Mouse (Mus musculus): ENCODE measurements around the gene Cryba1.
A peak's percentile ranks its signal among the peaks of the same experiment; 100 is the strongest.

The Cryba1 gene

DNA sequence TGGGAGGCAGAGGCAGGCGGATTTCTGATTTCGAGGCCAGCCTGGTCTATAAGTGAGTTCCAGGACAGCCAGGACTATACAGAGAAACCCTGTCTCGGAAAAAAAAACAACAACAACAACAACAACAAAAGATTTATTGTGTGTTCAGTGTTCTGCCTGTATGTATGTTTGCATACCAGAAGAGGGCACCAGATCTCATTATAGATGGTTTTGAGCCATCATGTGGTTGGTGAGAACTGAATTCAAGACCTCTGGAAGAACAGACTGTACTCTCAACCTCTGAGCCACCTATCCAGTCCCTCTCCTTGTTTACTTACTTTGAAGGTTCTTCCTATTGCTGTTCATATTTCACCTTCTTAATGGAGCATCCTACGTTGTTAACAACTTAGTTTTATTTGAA, 3.7 kb downstream of the Cryba1 start:
- no peak for DNase-seq (ENCODE audit: extremely low read depth, insufficient read length, low spot score)

- no peak for DNase-seq (ENCODE audit: extremely low read depth, insufficient read length, low spot score)
Observed at GRCm38 (mm10) chr11:77719055-77719454, 6.0 kb downstream of the Cryba1 start.

- no peak for DNase-seq (ENCODE audit: extremely low read depth, insufficient read length, low spot score)
Observed at GRCm38 (mm10) chr11:77713736-77714135, 11.3 kb downstream of the Cryba1 start.

DNA sequence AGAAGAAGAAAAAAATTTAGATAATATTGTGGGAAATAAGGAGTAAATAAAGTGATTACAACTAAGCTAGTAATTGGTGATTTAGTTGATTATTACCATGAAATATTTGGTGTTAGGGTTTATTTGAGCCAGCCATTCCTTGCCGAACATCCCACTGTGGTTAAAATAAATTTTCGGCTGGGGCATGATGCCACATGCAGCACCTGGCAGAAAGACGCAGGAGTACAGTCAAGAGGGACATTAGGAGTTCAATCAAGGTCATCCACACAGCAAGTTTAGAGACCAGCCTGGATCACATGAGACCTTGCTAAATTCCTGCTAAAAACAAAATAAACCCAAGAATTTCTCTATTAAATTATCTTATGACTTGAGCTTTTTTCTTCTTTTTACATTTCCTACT, 16.0 kb downstream of the Cryba1 start:
- DNase-seq (ENCODE audit: extremely low read depth, insufficient read length, low spot score), result no peak

DNA sequence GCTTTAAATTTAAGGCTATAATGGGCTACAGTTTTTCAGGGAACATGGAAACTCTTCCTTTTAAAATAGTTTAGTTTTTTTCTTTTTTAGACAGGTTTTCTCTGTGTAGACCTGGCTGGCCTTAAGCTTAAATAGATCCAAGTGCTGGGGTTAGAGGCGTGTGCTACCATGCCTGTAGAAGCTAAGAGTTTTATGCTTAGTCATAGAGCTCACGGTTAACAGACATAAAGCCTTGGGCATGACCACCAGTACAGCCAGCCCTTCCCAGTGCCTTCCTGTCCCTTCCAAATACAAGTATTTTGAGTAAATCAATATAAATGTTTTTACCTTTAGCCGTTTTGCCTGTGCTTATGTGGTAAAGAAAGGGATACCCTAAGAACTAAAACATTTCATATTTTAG, 19.2 kb downstream of the Cryba1 start:
- DNase-seq (ENCODE audit: extremely low read depth, insufficient read length, low spot score), result no peak

GRCm38 (mm10) chr11:77697232-77697631, 27.9 kb downstream of the Cryba1 start:
- no peak for DNase-seq (ENCODE audit: extremely low read depth, insufficient read length, low spot score)

DNA sequence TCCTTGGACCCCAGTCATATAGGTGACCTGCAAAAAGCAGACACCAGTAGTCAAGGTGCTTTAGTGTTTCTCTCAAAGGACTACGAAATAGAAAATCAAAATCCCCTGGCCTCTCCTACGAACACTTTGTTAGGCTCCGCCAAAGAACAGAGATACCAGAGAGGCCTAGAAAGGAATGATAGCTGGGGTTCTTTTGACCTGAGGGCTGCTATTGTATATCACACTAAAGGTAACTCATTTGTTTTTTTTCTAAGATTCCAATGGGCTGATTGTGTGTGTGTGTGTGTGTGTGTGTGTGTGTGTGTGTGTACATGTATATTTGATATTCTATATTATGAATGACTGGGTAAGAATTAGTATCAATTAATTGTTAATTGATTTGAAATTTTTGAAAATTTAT, 32.1 kb downstream of the Cryba1 start:
- DNase-seq (ENCODE audit: extremely low read depth, insufficient read length, low spot score), result no peak

GRCm38 (mm10) chr11:77687541-77688131, 37.4 kb downstream of the Cryba1 start:
- peak; percentile 71 for DNase-seq (ENCODE audit: extremely low read depth, insufficient read length, low spot score)

DNA sequence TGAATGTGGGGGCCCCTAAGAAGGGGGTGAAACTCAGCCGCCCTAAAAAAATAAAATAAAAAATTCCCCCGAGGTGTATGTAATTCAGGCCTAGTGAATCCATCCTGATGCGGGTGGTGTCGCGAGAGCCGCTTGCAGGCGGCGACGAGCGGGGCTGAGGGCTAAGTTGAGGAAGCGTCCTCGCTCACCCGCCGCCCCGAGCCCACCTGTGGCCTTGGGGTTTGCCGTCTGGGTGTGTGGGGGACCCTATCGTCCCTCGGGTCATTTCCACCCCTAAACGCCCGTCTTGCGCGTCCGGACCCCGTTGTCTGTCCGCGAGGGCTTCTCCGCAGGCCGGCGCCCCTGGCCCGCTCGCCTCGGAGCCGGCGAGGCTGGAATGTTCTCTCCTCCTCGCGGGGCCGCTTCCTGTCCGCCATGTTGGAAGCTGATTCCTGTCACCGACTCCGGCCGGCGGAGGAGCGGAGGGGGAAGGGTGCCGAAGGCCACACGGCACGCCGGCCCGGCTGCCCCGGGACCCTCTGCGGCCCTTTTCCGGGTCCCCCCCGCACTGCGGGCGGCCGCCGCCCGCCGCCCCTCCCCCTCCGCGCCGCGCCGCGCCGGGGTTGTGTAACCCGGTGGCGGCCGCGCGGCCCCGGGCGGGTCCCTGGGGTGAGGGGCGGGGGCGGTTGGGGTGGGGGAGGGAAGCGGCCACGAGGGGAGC, 38.1 kb downstream of the Cryba1 start:
- DNase-seq (ENCODE audit: extremely low read depth, insufficient read length, low spot score), result peak; percentile 80

DNA sequence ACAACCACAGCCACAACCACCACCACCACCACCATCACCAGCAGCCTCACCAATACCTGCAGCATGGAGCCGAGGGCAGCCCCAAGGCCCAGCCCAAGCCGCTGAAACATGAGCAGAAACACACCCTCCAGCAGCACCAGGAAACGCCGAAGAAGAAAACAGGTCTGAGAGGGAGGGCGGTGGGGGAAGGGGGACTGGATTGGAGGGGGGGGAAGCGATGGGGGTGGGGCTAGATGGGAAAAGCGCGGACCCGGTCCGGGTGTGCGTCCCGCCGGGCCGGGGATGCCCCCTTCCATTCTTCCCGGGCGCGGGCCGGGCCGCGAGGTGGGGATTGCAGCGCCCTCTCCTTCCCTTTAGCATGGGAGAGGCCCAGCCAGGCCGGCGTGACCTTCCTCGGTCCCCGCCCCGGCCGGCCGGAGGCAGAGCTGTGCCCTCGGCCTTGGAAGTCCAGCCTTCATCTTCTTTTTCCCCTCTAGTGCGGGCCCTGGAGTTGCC, 38.7 kb downstream of the Cryba1 start:
- no peak for DNase-seq (ENCODE audit: extremely low read depth, insufficient read length, low spot score)

- peak; percentile 98 for DNase-seq (ENCODE audit: extremely low read depth, insufficient read length, low spot score)
Observed at GRCm38 (mm10) chr11:77685383-77686265, 39.5 kb downstream of the Cryba1 start, which contains the start of gene Nufip2. TSS of gene Nufip2 (plus strand) at chr11:77686155.

DNA sequence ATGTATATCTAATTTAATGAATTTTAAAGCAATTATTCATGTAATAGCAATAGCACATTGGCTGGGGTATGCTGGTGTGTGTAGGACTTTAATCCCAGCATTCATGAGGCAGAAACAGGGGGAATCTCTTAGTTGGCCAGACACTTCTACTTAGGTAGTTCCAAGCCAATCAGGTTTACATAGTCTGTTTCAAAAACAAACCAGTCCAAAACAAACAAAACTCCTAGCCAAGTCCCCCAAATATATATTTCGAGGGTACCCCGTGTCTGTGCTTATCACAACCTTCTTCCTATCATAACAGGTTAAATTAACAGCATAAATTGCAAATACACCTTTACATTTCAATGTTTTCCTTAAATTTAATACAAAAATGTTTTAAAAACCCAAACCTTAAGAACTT, 40.2 kb downstream of the Cryba1 start:
- no peak for DNase-seq (ENCODE audit: extremely low read depth, insufficient read length, low spot score)

GRCm38 (mm10) chr11:77680018-77680417, 45.1 kb downstream of the Cryba1 start:
- DNase-seq (ENCODE audit: extremely low read depth, insufficient read length, low spot score), result no peak

- peak; percentile 19 for DNase-seq (ENCODE audit: extremely low read depth, insufficient read length, low spot score)
Observed at GRCm38 (mm10) chr11:77673428-77673991, 51.6 kb downstream of the Cryba1 start.

- DNase-seq (ENCODE audit: extremely low read depth, insufficient read length, low spot score), result no peak
Observed at GRCm38 (mm10) chr11:77672746-77673145, 52.3 kb downstream of the Cryba1 start.

All from 3134 (cell line).